Mouse (Mus musculus): ENCODE results near the gene Cxcr5. TPM values are rescaled to one million over a fixed set of nuclear protein-coding genes. Genes with fewer than 3 reads are reported as not detected.

The Cxcr5 gene
- polyA plus RNA-seq, 1 experiment: not detected

GRCm38 (mm10) chr9:44495810-44496344 lies 65.8 kb downstream of the Cxcr5 start:
- no peaks in the 10 kb centered on the region for H3K9me3 ChIP-seq (ENCODE audit: control insufficient read depth, low read length)
- TF ChIP-seq GATA1 (IDR thresholded peaks at IDR 0.05; ENCODE audit: low read length): no peak
- no peak for TF ChIP-seq TAL1 (IDR thresholded peaks at IDR 0.05; ENCODE audit: low read length)
- H3K27me3 ChIP-seq (ENCODE audit: control insufficient read depth): peaks cover 37% of the 10 kb centered on the region

DNA sequence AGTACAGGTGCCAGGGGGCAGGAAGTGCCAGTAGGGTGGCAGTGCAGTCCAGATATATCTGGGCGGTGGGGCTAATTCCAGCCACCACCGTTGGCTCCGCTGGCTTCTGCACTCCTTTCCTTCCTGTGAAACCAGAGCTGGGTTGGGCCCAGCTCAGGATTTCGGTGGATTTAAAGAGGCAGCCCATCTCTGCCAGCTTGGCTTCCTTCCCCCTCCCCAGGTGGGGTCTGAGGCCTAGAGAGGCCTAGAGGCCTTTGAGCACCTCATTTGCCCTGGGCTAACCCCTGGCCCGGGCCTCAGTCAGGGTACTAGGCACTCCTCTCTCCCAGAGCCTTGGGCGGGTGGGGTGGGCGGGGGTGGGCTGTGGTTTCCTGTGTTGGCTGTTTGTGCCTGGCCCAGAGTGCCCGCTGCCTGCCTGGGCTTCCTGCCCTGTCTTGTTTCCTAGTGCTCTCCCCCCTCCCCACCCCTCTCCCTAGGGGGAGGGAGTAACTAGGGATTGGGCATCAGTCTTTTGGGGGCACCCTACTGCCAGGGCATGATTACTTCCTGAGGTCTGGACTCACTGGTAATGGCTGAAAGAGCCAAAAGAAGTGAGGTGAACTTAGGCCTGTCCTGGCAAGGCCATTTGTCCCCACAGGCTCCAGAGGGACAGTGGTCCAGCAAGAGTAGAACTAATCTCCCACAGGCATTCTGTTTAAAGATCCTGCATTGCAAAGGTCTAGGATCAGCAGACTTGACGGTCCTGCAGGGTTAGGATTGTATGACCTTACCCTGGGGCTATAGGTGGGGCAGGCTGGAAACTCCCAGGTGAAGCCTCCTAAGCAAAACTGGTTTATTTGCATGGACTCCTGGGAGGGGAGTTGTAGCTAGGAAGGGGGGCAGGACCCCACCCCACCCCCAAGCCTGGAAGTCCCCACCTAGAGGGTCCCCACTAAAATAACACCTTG lies 66.5 kb downstream of the Cxcr5 start:
- H3K9me3 ChIP-seq (ENCODE audit: control insufficient read depth, low read length): no peaks in the 10 kb centered on the region
- TF ChIP-seq TAL1 (IDR thresholded peaks at IDR 0.05; ENCODE audit: low read length) (no peak), GATA1 (IDR thresholded peaks at IDR 0.05; ENCODE audit: low read length) (no peak)

More at GRCm38 (mm10) chr9:44495810-44496344, 65.8 kb downstream of the Cxcr5 start:
- H3K36me3 ChIP-seq (ENCODE audit: control insufficient read depth): no peaks in the 10 kb centered on the region
- no peak overlapping the region for H3K4me3 ChIP-seq (replicated peaks)
- peaks cover 9% of the 10 kb centered on the region for H3K4me1 ChIP-seq (ENCODE audit: control insufficient read depth)

DNA sequence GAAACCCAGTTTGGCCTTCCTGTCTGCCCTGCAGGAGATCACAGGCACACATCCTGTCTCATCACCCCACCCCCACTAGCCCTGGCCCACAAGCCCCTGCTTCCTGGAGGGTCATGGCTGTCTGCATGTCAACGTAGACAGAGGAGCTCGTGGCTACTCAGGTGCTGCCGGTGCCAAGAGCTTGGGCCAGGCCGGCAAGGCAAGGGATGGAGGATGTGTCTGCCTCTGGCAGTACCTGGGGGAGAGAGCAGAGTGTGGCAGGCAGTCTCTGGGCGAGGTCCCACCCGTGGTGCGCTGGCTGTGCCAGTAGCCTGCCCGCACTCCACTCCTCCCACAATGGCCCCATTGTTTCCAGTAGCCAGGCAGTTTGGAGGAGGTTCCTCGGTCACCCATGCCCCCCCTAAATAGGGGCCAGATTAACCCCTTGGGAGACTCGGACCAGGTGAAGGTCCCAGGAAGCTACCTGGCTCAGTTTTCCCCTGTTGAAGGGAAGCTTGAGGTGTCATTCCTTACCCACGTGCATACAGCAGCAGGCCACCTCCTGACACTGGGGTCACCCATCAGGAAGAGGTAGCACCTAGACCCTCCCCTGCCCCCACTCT lies 67.3 kb downstream of the Cxcr5 start:
- no peaks in the 10 kb centered on the region for H3K9me3 ChIP-seq (ENCODE audit: control insufficient read depth, low read length)
- H3K36me3 ChIP-seq (ENCODE audit: control insufficient read depth): no peaks in the 10 kb centered on the region
- TF ChIP-seq GATA1 (IDR thresholded peaks at IDR 0.05; ENCODE audit: low read length): no peak
- TF ChIP-seq TAL1 (IDR thresholded peaks at IDR 0.05; ENCODE audit: low read length): no peak
- H3K4me1 ChIP-seq (ENCODE audit: control insufficient read depth): peaks cover 5% of the 10 kb centered on the region
- H3K27me3 ChIP-seq (ENCODE audit: control insufficient read depth): peaks cover 26% of the 10 kb centered on the region
- no peak overlapping the region for H3K4me3 ChIP-seq (replicated peaks)

More for the DNA sequence above, 66.5 kb downstream of the Cxcr5 start:
- H3K36me3 ChIP-seq (ENCODE audit: control insufficient read depth): no peaks in the 10 kb centered on the region
- H3K4me1 ChIP-seq (ENCODE audit: control insufficient read depth): peaks cover 6% of the 10 kb centered on the region
- H3K27me3 ChIP-seq (ENCODE audit: control insufficient read depth): peaks cover 33% of the 10 kb centered on the region
- H3K4me3 ChIP-seq (replicated peaks): no peak overlapping the region

DNA sequence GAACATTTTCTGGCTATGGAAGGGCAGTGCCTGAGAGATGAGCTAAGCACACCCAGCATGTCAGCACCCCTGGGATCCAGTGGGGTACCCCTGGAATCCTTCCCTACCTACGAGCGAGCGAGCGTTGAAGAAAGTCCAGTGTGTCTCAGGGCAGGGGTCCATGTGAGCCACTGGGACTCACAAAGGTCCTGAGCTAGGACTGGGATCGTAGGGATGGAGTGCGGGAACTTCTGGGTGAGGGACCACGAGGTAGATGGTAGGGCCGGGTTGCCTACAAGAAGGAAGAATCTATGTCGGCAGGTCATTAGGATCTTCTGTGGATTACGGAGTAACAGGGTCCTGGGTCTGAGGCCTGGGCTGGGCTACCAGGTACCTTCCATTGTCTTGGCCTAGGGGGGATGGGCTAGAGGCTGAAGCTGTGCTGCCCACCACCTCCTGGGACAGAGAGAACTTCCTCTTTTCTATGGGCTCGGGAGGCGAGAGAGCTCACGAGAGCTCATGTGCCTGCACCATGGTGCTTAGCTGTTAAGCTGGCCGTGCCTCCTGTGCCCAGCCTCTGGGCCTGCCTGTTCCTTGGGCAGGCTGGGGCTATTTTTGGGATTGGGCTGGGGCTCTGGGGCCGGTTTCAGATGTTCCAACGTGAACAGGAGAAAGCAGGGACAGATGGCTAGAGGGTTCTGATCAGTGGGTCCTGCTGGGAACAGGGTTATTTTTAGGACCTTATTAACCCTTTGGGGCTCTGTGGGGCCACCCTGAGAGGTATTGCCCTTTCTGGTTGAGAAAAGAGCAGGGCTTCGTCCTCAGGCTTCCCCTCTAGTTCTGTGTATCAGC lies 68.8 kb downstream of the Cxcr5 start:
- no peak for TF ChIP-seq TAL1 (IDR thresholded peaks at IDR 0.05; ENCODE audit: low read length)
- TF ChIP-seq GATA1 (IDR thresholded peaks at IDR 0.05; ENCODE audit: low read length): no peak
- Histone ChIP-seq H3K4me3 (replicated peaks) (no peak overlapping the region), H3K4me1 (ENCODE audit: control insufficient read depth) (peaks cover 2% of the 10 kb centered on the region), H3K36me3 (ENCODE audit: control insufficient read depth) (no peaks in the 10 kb centered on the region), H3K27me3 (ENCODE audit: control insufficient read depth) (peaks cover 10% of the 10 kb centered on the region), H3K9me3 (ENCODE audit: control insufficient read depth, low read length) (no peaks in the 10 kb centered on the region)

DNA sequence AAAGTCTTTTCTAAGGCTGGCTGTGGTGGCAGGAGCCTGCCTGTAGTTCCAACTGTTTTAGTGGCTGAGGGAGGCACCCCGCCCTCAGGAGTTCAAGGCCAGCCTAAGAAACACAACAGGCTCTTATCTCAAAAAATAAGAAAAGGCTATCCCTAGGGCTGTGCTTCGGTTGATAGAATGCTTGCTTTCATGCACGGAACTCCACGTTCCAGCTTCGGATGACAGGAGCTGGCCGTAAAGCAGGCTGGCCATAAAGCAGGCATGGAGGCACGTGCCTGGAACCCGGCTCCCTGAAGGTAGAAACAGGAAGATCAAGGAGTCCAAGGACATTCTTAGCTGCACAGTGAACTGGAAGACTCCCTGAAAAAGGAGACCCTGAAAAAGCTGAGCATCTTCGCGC lies 70.3 kb downstream of the Cxcr5 start:
- TF ChIP-seq GATA1 (IDR thresholded peaks at IDR 0.05; ENCODE audit: low read length) (no peak), TAL1 (IDR thresholded peaks at IDR 0.05; ENCODE audit: low read length) (no peak)
- no peaks in the 10 kb centered on the region for H3K36me3 ChIP-seq (ENCODE audit: control insufficient read depth)
- H3K27me3 ChIP-seq (ENCODE audit: control insufficient read depth): peaks cover 3% of the 10 kb centered on the region; the same call in 1 of the 2 replicates
- no peaks in the 10 kb centered on the region for H3K9me3 ChIP-seq (ENCODE audit: control insufficient read depth, low read length)
- no peak overlapping the region for H3K4me3 ChIP-seq (replicated peaks)
- H3K4me1 ChIP-seq (ENCODE audit: control insufficient read depth): peaks cover 2% of the 10 kb centered on the region

DNA sequence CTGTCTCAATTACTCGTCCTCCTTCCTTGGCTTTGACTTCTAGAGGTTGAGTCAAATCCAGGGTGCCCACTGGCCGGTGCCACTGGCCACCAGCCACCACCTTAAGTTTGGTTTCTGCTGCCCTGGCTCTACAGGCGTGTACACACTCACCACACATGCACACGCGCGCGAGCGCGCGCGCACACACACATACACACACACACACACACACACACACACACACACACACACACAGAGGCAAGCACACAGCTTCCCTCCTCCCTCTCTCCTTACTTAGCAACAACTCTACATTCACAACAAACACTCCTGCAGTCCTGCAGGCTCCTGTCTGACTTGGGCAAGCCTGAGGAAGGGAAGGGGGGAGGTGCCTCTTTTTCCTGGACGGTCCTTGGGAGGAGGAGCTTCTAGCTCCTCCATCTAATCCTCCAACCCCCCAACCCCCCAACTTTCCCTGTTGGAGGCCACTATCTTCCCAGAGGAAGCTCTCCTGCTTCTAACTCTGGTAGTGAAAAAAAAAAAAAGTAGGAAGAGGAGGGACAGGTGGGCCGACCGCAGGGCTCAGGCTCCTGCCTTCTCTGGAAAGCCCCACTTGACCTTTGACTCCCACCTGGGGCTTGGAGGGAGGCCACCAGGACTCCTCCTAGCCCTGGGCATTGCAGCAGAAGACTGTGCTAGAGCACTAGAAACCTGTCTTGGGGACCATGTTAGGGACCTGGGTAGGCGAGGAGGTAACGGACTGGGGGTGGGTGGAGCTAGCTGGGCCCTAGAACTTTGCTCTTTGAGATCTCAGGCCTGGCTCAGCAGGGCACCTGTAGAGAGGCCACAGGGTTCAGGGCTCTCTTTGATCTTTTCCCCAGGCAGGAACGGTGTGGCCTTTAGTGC lies 71.3 kb downstream of the Cxcr5 start:
- TF ChIP-seq TAL1 (IDR thresholded peaks at IDR 0.05; ENCODE audit: low read length) (no peak), GATA1 (IDR thresholded peaks at IDR 0.05; ENCODE audit: low read length) (no peak)
- Histone ChIP-seq H3K9me3 (ENCODE audit: control insufficient read depth, low read length) (no peaks in the 10 kb centered on the region), H3K4me3 (replicated peaks) (no peak overlapping the region), H3K27me3 (ENCODE audit: control insufficient read depth) (peaks cover 3% of the 10 kb centered on the region; the same call in 1 of the 2 replicates), H3K4me1 (ENCODE audit: control insufficient read depth) (peaks cover 2% of the 10 kb centered on the region), H3K36me3 (ENCODE audit: control insufficient read depth) (no peaks in the 10 kb centered on the region)

- no peak for TF ChIP-seq GATA1 (IDR thresholded peaks at IDR 0.05; ENCODE audit: low read length)
- TF ChIP-seq TAL1 (IDR thresholded peaks at IDR 0.05; ENCODE audit: low read length): no peak
- H3K36me3 ChIP-seq (ENCODE audit: control insufficient read depth): no peaks in the 10 kb centered on the region
- H3K27me3 ChIP-seq (ENCODE audit: control insufficient read depth): peaks cover 8% of the 10 kb centered on the region
- peaks cover 2% of the 10 kb centered on the region for H3K4me1 ChIP-seq (ENCODE audit: control insufficient read depth)
- H3K4me3 ChIP-seq (replicated peaks): no peak overlapping the region
- no peaks in the 10 kb centered on the region for H3K9me3 ChIP-seq (ENCODE audit: control insufficient read depth, low read length)
Observed at GRCm38 (mm10) chr9:44489651-44490085, 72.0 kb downstream of the Cxcr5 start.
